In genomic region chr10:12467544-12467943, GRCm38 (mm10) we compare ENCODE assay signal across 13 mouse cellular contexts.
DNase-seq lines count a peak whose midpoint lies in the region; ATAC-seq and TF ChIP-seq lines count a peak whose summit lies in the region.
"Had no signal": no experiment of that assay in that cellular context is flagged by ENCODE, and none has a peak within 500 bp of the region (broad histone marks: within the 10 kb centered on the region; RNA-seq: fewer than 3 reads in every experiment).

No protein-coding gene starts in this region.

- H3K4me1 ChIP-seq in kidney, postnatal 0 days (replicated peaks; ENCODE audit: insufficient read depth, low read length), result no peaks in the 10 kb centered on the region
- H3K4me1 ChIP-seq in lung, embryonic 15.5 days, result 0 out of 2 replicates have a peak, but pooled peaks cover 3% of the 10 kb centered on the region

- peak; percentile 61; the same call in 1 of the 2 replicates for ATAC-seq in kidney, postnatal 0 days (replicated peaks; ENCODE audit: low FRiP score, low read depth)
- peak; percentile 39; the same call in 1 of the 2 replicates for ATAC-seq in lung, embryonic 15.5 days (ENCODE audit: borderline replicate concordance, extremely low read depth, low FRiP score, low TSS enrichment)
- no peak for ATAC-seq in erythroblast, adult 5-6 weeks (replicated peaks; ENCODE audit: low FRiP score, poor library complexity, severe bottlenecking)
- no peak for ATAC-seq in megakaryocyte, adult 5-6 weeks (ENCODE audit: poor library complexity, severe bottlenecking)
- ATAC-seq: inflammation-experienced regulatory T-cells, adult 6 months had no signal

- WGBS in kidney, postnatal 0 days, result 32% methylated on average over 2 of the region's 2 CpGs
- WGBS in lung, embryonic 15.5 days, result 27% methylated on average over 2 of the region's 2 CpGs

- no peaks in the 10 kb centered on the region for H3K27me3 ChIP-seq in kidney, postnatal 0 days (ENCODE audit: insufficient read depth, low read length)
- H3K27me3 ChIP-seq in lung, embryonic 15.5 days, result no peaks in the 10 kb centered on the region

- H3K4me3 ChIP-seq in kidney, postnatal 0 days (replicated peaks; ENCODE audit: low read depth, low read length), result no peak overlapping the region
- no peak overlapping the region for H3K4me3 ChIP-seq in lung, embryonic 15.5 days
- H3K4me3 ChIP-seq: left cerebral cortex, adult 2 months; midbrain, embryonic 10.5 days had no signal

- H3K36me3 ChIP-seq in kidney, postnatal 0 days (ENCODE audit: insufficient read depth, low read length), result peaks cover 9% of the 10 kb centered on the region
- no peaks in the 10 kb centered on the region for H3K36me3 ChIP-seq in lung, embryonic 15.5 days

- TF ChIP-seq CTCF in kidney, postnatal 0 days (IDR thresholded peaks at IDR 0.05; ENCODE audit: low read depth), result no peak

- H3K4me2 ChIP-seq in kidney, postnatal 0 days (ENCODE audit: low read length), result no peak overlapping the region
- no peak overlapping the region for H3K4me2 ChIP-seq in lung, embryonic 15.5 days

- no peaks in the 10 kb centered on the region for H3K9me3 ChIP-seq in kidney, postnatal 0 days (replicated peaks; ENCODE audit: low read length)
- no peaks in the 10 kb centered on the region for H3K9me3 ChIP-seq in lung, embryonic 15.5 days
- H3K9me3 ChIP-seq: midbrain, embryonic 10.5 days had no signal

- DNase-seq in kidney, postnatal 0 days (ENCODE audit: low spot score), result peak; percentile 74
- DNase-seq in kidney, adult 18-20 months, result no peak
- peak; percentile 3 for DNase-seq in adipocyte (ENCODE audit: low spot score)
- DNase-seq in embryo, embryonic 11 days, result peak; percentile 50
- no peak for DNase-seq in spleen, postnatal 36 days (ENCODE audit: low spot score in 2 of 2)
- DNase-seq: adrenal gland, postnatal 36 days had no signal

- H3K27ac ChIP-seq in kidney, postnatal 0 days, result no peak overlapping the region
- H3K27ac ChIP-seq in lung, embryonic 15.5 days, result no peak overlapping the region
- H3K27ac ChIP-seq: left cerebral cortex, adult 2 months; midbrain, embryonic 10.5 days; stomach, postnatal 0 days had no signal

- no peak overlapping the region for H3K9ac ChIP-seq in kidney, postnatal 0 days (ENCODE audit: low read depth, low read length)
- H3K9ac ChIP-seq in lung, embryonic 15.5 days, result no peak overlapping the region

Comparison
In these comparisons a context has a peak if more than half of its experiments do, and no peak if none do; other contexts are left out.
1. DNase-seq: peak in kidney, postnatal 0 days (single experiment), adipocyte (single experiment) and embryo, embryonic 11 days (single experiment); none in kidney, adult 18-20 months (single experiment) and spleen, postnatal 36 days (0 of 2).
2. ATAC-seq: peak in kidney, postnatal 0 days (single experiment) and lung, embryonic 15.5 days (single experiment); none in erythroblast, adult 5-6 weeks (single experiment) and megakaryocyte, adult 5-6 weeks (single experiment).